Mouse (Mus musculus) spleen, adult 2 months (tissue): Measurements from ENCODE around the gene Riox1. TPM values are rescaled to one million over a fixed set of nuclear protein-coding genes. Genes with fewer than 3 reads are reported as not detected.

Experiments used
- DNase-seq, 2 experiments: peaks; one replicate each; pipeline versions ENCODE4 v3.0.0 to v3.0.0-alpha.2; 2012 to 2021; ENCODE audit warnings: low spot score in 2 of 2, low read depth in 1 of 2
- H3K27ac ChIP-seq: fragments of 200-500 bp; 2 replicates; pipeline ENCODE4 v1.5.1; 2012; ENCODE audit warnings: low read length, inconsistent platforms; ENCODE audit not compliant: insufficient read depth
- H3K27me3 ChIP-seq: fragments of 200-500 bp; 2 replicates; pipeline ENCODE4 v1.6.1; 2012; ENCODE audit warnings: mild to moderate bottlenecking, moderate library complexity, low read length, inconsistent platforms; ENCODE audit not compliant: control insufficient read depth, insufficient read depth
- H3K36me3 ChIP-seq: fragments of 200-500 bp; 2 replicates; pipeline ENCODE4 v1.6.1; 2012; ENCODE audit warnings: mild to moderate bottlenecking, low read length, inconsistent platforms; ENCODE audit not compliant: control insufficient read depth, insufficient read depth
- H3K4me1 ChIP-seq: fragments of 200-500 bp; 2 replicates; pipeline ENCODE4 v1.6.1; 2011; ENCODE audit warnings: inconsistent platforms; ENCODE audit not compliant: control insufficient read depth, insufficient read depth, insufficient read length
- H3K4me3 ChIP-seq: fragments of 200-500 bp; 2 replicates; pipeline ENCODE4 v1.5.1; 2011; ENCODE audit warnings: mild to moderate bottlenecking, inconsistent platforms; ENCODE audit not compliant: insufficient read depth, insufficient read length; ENCODE audit errors: extremely low read depth
- CTCF ChIP-seq: fragments of 200-500 bp; IDR thresholded peaks from 2 replicates; pipeline ENCODE4 v1.5.1; 2011; ENCODE audit warnings: mild to moderate bottlenecking, inconsistent platforms; ENCODE audit not compliant: insufficient read depth, insufficient read length, insufficient replicate concordance; ENCODE audit errors: extremely low read depth
- POLR2A ChIP-seq: fragments of 200-500 bp; IDR thresholded peaks from 2 replicates; pipeline ENCODE4 v1.6.1; 2011; ENCODE audit warnings: low read depth, low read length, inconsistent platforms
- WGBS: fragments of 180-500 bp; shearing (Covaris S2); methylation state at CpG from one replicate; pipeline ENCODE4 v1.1.7; 2018; 5-methylcytosine and 5-hydroxymethylcytosine counted together
- polyA plus RNA-seq: library from polyadenylated mRNA; depleted of rRNA; stranded (reverse); fragments of >200 nt; gene quantifications from 2 replicates; pipeline ENCODE4 v1.2.3, GENCODE M21; 2012; rRNA removed

Gene Riox1
- 12.5 and 21.6 TPM in 2 replicates for polyA plus RNA-seq

- DNase-seq = peak; percentile 26 to 76
- TF ChIP-seq POLR2A = no peak
- no peak for TF ChIP-seq CTCF
- Histone ChIP-seq H3K36me3 (peaks cover 5% of the 10 kb centered on the region; the same call in 1 of the 2 replicates), H3K4me1 (peaks cover 16% of the 10 kb centered on the region), H3K27ac (peak within 1 kb of the TSS; percentile 72), H3K4me3 (peak within 1 kb of the TSS; percentile 94), H3K27me3 (no peaks in the 10 kb centered on the region)
- WGBS = under 1% methylated on average over 37 of the region's 37 CpGs
Measured at GRCm38 (mm10) chr12:83950493-83950839, at the start of gene Riox1. Gene Riox1 (plus strand): TSS chr12:83950608.

DNA sequence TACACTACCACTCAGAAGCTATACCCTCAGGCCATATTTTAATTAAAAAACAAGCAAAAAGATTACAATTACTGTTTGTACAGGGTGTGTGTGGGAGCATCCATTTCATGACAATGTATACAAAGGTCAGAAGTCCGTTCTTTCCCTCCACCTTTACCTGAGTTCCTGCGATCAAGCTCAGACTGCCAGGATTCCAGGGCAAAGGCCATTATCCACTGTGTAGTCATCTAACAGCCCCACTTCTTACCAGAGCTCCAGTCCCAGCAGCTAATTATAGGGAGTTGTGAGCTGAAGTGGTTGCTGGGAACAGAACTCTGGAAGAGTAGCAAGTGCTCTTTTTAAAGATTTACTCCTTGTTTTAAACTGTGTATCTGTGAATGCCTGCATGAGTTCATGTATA is 40.0 kb upstream of the Riox1 start:
- DNase-seq = no peak
- no peak overlapping the region for H3K27ac ChIP-seq
- 96% methylated on average over 2 of the region's 2 CpGs for WGBS

DNA sequence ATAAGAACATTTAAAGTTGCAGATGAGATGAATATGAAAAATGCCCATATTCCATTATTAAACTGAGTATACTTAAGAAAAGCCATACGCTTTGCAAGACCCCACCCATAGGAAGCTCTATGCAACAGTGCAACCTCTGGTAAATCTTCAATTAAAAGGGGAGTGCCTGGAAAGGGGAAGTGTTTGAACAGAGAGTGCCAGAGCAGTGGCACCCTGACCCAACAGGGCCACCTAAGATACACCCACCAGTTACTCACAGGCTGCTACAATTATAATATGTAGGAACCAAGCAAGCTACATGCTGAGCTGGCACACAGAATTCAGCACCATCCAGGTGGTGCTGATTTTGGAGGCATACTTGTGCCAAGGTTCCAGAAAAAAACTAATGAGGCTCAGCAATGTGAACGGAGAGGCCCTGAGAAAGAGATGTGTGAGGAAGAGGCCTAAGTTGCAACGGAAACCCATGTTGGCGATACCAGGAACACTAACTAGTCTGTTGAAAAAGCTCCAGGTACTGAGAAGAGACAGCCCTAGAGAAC is 36.1 kb upstream of the Riox1 start:
- 85% methylated on average over 4 of the region's 4 CpGs for WGBS
- Histone ChIP-seq H3K27me3 (no peaks in the 10 kb centered on the region), H3K36me3 (no peaks in the 10 kb centered on the region), H3K4me1 (no peaks in the 10 kb centered on the region), H3K4me3 (no peak overlapping the region), H3K27ac (no peak overlapping the region)
- DNase-seq = no peak
- TF ChIP-seq POLR2A = no peak
- TF ChIP-seq CTCF = no peak

More for the DNA sequence above, 40.0 kb upstream of the Riox1 start:
- H3K4me1 ChIP-seq = no peaks in the 10 kb centered on the region
- H3K27me3 ChIP-seq = no peaks in the 10 kb centered on the region
- H3K4me3 ChIP-seq = no peak overlapping the region
- no peaks in the 10 kb centered on the region for H3K36me3 ChIP-seq
- no peak for TF ChIP-seq POLR2A
- TF ChIP-seq CTCF = no peak

- DNase-seq = no peak
- H3K36me3 ChIP-seq = no peaks in the 10 kb centered on the region
Measured at GRCm38 (mm10) chr12:83914797-83915196, 35.6 kb upstream of the Riox1 start.

GRCm38 (mm10) chr12:83916884-83917283 is 33.5 kb upstream of the Riox1 start:
- TF ChIP-seq CTCF = no peak
- no peak for TF ChIP-seq POLR2A
- Histone ChIP-seq H3K27ac (no peak overlapping the region), H3K4me1 (peaks cover 6% of the 10 kb centered on the region; the same call in 1 of the 2 replicates), H3K4me3 (no peak overlapping the region), H3K36me3 (no peaks in the 10 kb centered on the region), H3K27me3 (no peaks in the 10 kb centered on the region)
- 86% methylated on average over 9 of the region's 9 CpGs for WGBS
- no peak for DNase-seq

More at GRCm38 (mm10) chr12:83914797-83915196, 35.6 kb upstream of the Riox1 start:
- Histone ChIP-seq H3K4me1 (no peaks in the 10 kb centered on the region), H3K27ac (no peak overlapping the region), H3K4me3 (no peak overlapping the region), H3K27me3 (no peaks in the 10 kb centered on the region)
- no peak for TF ChIP-seq CTCF
- TF ChIP-seq POLR2A = no peak
- 62% methylated on average over 1 of the region's 1 CpGs for WGBS

- peak in 1 of 2 experiments; percentile 29 for DNase-seq
- no peak overlapping the region for H3K27ac ChIP-seq
Measured at GRCm38 (mm10) chr12:83920721-83921441, 29.5 kb upstream of the Riox1 start.

More at GRCm38 (mm10) chr12:83920721-83921441, 29.5 kb upstream of the Riox1 start:
- Histone ChIP-seq H3K4me3 (peak overlapping the region; percentile 71), H3K27me3 (no peaks in the 10 kb centered on the region), H3K36me3 (no peaks in the 10 kb centered on the region), H3K4me1 (peaks cover 6% of the 10 kb centered on the region; the same call in 1 of the 2 replicates)
- 8% methylated on average over 31 of the region's 31 CpGs for WGBS
- TF ChIP-seq CTCF (no peak), POLR2A (no peak)
